Mouse (Mus musculus) erythroblast, adult 5-6 weeks (primary cell): ENCODE data around the gene Calm2. TPM values are rescaled to one million over a fixed set of nuclear protein-coding genes. Genes with fewer than 3 reads are reported as not detected.

Experiments used
- ATAC-seq: replicated peaks from 2 replicates; pipeline ENCODE4 v1.8.0; 2016; ENCODE audit warnings: moderate number of reproducible peaks, mild to moderate bottlenecking, moderate TSS enrichment, inconsistent platforms; ENCODE audit not compliant: poor library complexity, low FRiP score, severe bottlenecking
- total RNA-seq, 2 experiments: library from RNA; stranded (forward) in 1 of 2; stranded (reverse) in 1 of 2; fragments of 150-400 nt in 1 of 2; fragments of 200-764, 138-1000 nt in 1 of 2; gene quantifications; 2 replicates each; pipeline versions ENCODE4 v1.2.3 to v1.2.4; 2015 to 2017; ENCODE audit warnings: low replicate concordance in 2 of 2

The Calm2 gene
- total RNA-seq, 2 experiments from 2014 or later = 221 to 230 TPM

GRCm38 (mm10) chr17:87406646-87407045 lies 40.1 kb downstream of the Calm2 start:
- no peak for ATAC-seq

- no peak for ATAC-seq
Measured at GRCm38 (mm10) chr17:87405576-87405975, 41.2 kb downstream of the Calm2 start.

GRCm38 (mm10) chr17:87403462-87403861 lies 43.3 kb downstream of the Calm2 start:
- ATAC-seq = no peak

GRCm38 (mm10) chr17:87402444-87402843 lies 44.3 kb downstream of the Calm2 start:
- no peak for ATAC-seq

- no peak for ATAC-seq
Measured at GRCm38 (mm10) chr17:87397088-87397487, 49.6 kb downstream of the Calm2 start.

GRCm38 (mm10) chr17:87391242-87391641 lies 55.5 kb downstream of the Calm2 start:
- no peak for ATAC-seq

GRCm38 (mm10) chr17:87387068-87387467 lies 59.7 kb downstream of the Calm2 start:
- no peak for ATAC-seq

GRCm38 (mm10) chr17:87385835-87386234 lies 60.9 kb downstream of the Calm2 start:
- ATAC-seq = no peak

Other genes with a start within 250 kb of the Calm2 start
- 7.5 and 14.2 TPM in 2 replicates for gene Mcfd2, start 181.0 kb downstream of the Calm2 start, total RNA-seq (2015; ENCODE audit: low replicate concordance)
- gene Mcfd2, start 181.0 kb downstream of the Calm2 start, total RNA-seq (2017; ENCODE audit: low replicate concordance) = 12.3 and 15.8 TPM in 2 replicates
- 17.9 and 19.0 TPM in 2 replicates for gene Ttc7, start 164.0 kb downstream of the Calm2 start, total RNA-seq (2015; ENCODE audit: low replicate concordance)
- gene Ttc7, start 164.0 kb downstream of the Calm2 start, total RNA-seq (2017; ENCODE audit: low replicate concordance) = 16.3 and 35.7 TPM in 2 replicates
- gene Stpg4, start 19.2 kb downstream of the Calm2 start, total RNA-seq (2015; ENCODE audit: low replicate concordance) = not detected in 2 replicates
- gene Stpg4, start 19.2 kb downstream of the Calm2 start, total RNA-seq (2017; ENCODE audit: low replicate concordance) = not detected in 2 replicates
- 0.84 TPM in 1 of 2 replicates, not detected in the other for gene Epcam, start 189.0 kb upstream of the Calm2 start, total RNA-seq (2015; ENCODE audit: low replicate concordance)
- gene Epcam, start 189.0 kb upstream of the Calm2 start, total RNA-seq (2017; ENCODE audit: low replicate concordance) = not detected in 2 replicates
- 4.8 and 10.9 TPM in 2 replicates for gene Msh2, start 225.4 kb upstream of the Calm2 start, total RNA-seq (2015; ENCODE audit: low replicate concordance)
- gene Msh2, start 225.4 kb upstream of the Calm2 start, total RNA-seq (2017; ENCODE audit: low replicate concordance) = 15.4 and 17.3 TPM in 2 replicates